ENCODE assay signal across 25 mouse cellular contexts in genomic region chr15:6322311-6322710, GRCm38 (mm10). TPM values are rescaled to one million over a fixed set of nuclear protein-coding genes. Genes with fewer than 3 reads are reported as not detected.
DNase-seq lines count a peak whose midpoint lies in the region; ATAC-seq lines count a peak whose summit lies in the region.
"Had no signal": no experiment of that assay in that cellular context is flagged by ENCODE, and none has a peak within 500 bp of the region (broad histone marks: within the 10 kb centered on the region; RNA-seq: fewer than 3 reads in every experiment).

No protein-coding gene starts in this region.

- H3K9ac ChIP-seq in embryonic facial prominence, embryonic 11.5 days (replicated peaks; ENCODE audit: low read length), result no peak overlapping the region
- H3K9ac ChIP-seq in kidney, embryonic 16.5 days (replicated peaks; ENCODE audit: low read length), result no peak overlapping the region
- H3K9ac ChIP-seq in limb, embryonic 13.5 days, result no peak overlapping the region
- H3K9ac ChIP-seq: hindbrain, embryonic 15.5 days; liver, embryonic 13.5 days; stomach, embryonic 15.5 days had no signal

- WGBS in embryonic facial prominence, embryonic 11.5 days, result 19% methylated on average over 5 of the region's 5 CpGs
- 32% methylated on average over 5 of the region's 5 CpGs for WGBS in embryonic facial prominence, embryonic 10.5 days
- WGBS in kidney, embryonic 16.5 days, result 36% methylated on average over 5 of the region's 5 CpGs
- WGBS in limb, embryonic 13.5 days, result 10% methylated on average over 5 of the region's 5 CpGs

- DNase-seq in embryonic facial prominence, embryonic 11.5 days (ENCODE audit: low spot score), result peak; percentile 68
- no peak for DNase-seq in embryonic facial prominence, embryonic 10.5 days (ENCODE audit: low spot score)
- no peak for DNase-seq in kidney, postnatal 14 days
- DNase-seq in forelimb bud, embryonic 11.5 days (ENCODE audit: low read depth, low spot score), result peak; percentile 64
- DNase-seq in heart, postnatal 36 days, result no peak
- no peak for DNase-seq in heart, postnatal 4 days
- DNase-seq: adrenal gland, postnatal 10 days; cerebellum, adult 8-10 months; cerebellum, postnatal 25 days; gastrocnemius, postnatal 25 days; heart, adult 11 months; kidney, adult 8-10 months; layer of hippocampus, postnatal 36 days; left cerebral cortex, postnatal 4 days; liver, embryonic 13.5 days; lung, adult 2 months; lung, postnatal 14 days; midbrain, embryonic 14.5 days had no signal

- no peak overlapping the region for H3K27ac ChIP-seq in embryonic facial prominence, embryonic 11.5 days (replicated peaks; ENCODE audit: low read depth, low read length)
- no peak overlapping the region; the same call in 1 of the 2 replicates for H3K27ac ChIP-seq in embryonic facial prominence, embryonic 10.5 days (replicated peaks)
- H3K27ac ChIP-seq in kidney, embryonic 16.5 days (ENCODE audit: low read length), result peak overlapping the region; percentile 73; the same call in 1 of the 2 replicates
- peak overlapping the region; percentile 39; the same call in 1 of the 2 replicates for H3K27ac ChIP-seq in limb, embryonic 13.5 days
- H3K27ac ChIP-seq: hindbrain, embryonic 15.5 days; liver, embryonic 13.5 days; stomach, embryonic 15.5 days had no signal

- intact Hi-C loops in heart, postnatal 36 days (cut with DNase I), result no loop called here

- no peaks in the 10 kb centered on the region for H3K9me3 ChIP-seq in embryonic facial prominence, embryonic 11.5 days (replicated peaks; ENCODE audit: control insufficient read depth, low read length)
- H3K9me3 ChIP-seq in embryonic facial prominence, embryonic 10.5 days, result no peaks in the 10 kb centered on the region
- H3K9me3 ChIP-seq in kidney, embryonic 16.5 days (ENCODE audit: low read length), result no peaks in the 10 kb centered on the region
- no peaks in the 10 kb centered on the region for H3K9me3 ChIP-seq in limb, embryonic 13.5 days
- H3K9me3 ChIP-seq: G1E; hindbrain, embryonic 15.5 days; liver, embryonic 13.5 days; stomach, embryonic 15.5 days had no signal

- no peak overlapping the region for H3K4me2 ChIP-seq in embryonic facial prominence, embryonic 11.5 days (ENCODE audit: low read depth, low read length)
- H3K4me2 ChIP-seq in kidney, embryonic 16.5 days (replicated peaks; ENCODE audit: low read depth, low read length), result no peak overlapping the region
- no peak overlapping the region for H3K4me2 ChIP-seq in limb, embryonic 13.5 days (replicated peaks)
- H3K4me2 ChIP-seq: heart, embryonic 11.5 days; hindbrain, embryonic 15.5 days; liver, embryonic 13.5 days; stomach, embryonic 15.5 days had no signal

- no peaks in the 10 kb centered on the region for H3K4me1 ChIP-seq in embryonic facial prominence, embryonic 11.5 days (ENCODE audit: control insufficient read depth, insufficient read depth, low read length)
- peaks cover 23% of the 10 kb centered on the region for H3K4me1 ChIP-seq in embryonic facial prominence, embryonic 10.5 days
- peaks cover 24% of the 10 kb centered on the region for H3K4me1 ChIP-seq in kidney, embryonic 16.5 days (ENCODE audit: insufficient read depth, low read length)
- H3K4me1 ChIP-seq in limb, embryonic 13.5 days, result peaks cover 33% of the 10 kb centered on the region
- H3K4me1 ChIP-seq: hindbrain, embryonic 15.5 days; liver, embryonic 13.5 days had no signal

- no peak for ATAC-seq in embryonic facial prominence, embryonic 11.5 days (replicated peaks; ENCODE audit: insufficient number of reproducible peaks, low FRiP score, low TSS enrichment, low read depth)
- ATAC-seq in kidney, embryonic 16.5 days (ENCODE audit: low FRiP score, low TSS enrichment), result no peak
- no peak for ATAC-seq in limb, embryonic 13.5 days (ENCODE audit: low FRiP score, low read depth)
- ATAC-seq: forebrain, embryonic 14.5 days had no signal

- H3K36me3 ChIP-seq in embryonic facial prominence, embryonic 11.5 days (replicated peaks; ENCODE audit: control insufficient read depth, insufficient read depth, low read depth, low read length), result no peaks in the 10 kb centered on the region
- H3K36me3 ChIP-seq in embryonic facial prominence, embryonic 10.5 days (replicated peaks), result no peaks in the 10 kb centered on the region
- H3K36me3 ChIP-seq in kidney, embryonic 16.5 days (ENCODE audit: insufficient read depth, low read length), result no peaks in the 10 kb centered on the region
- H3K36me3 ChIP-seq in limb, embryonic 13.5 days, result no peaks in the 10 kb centered on the region
- H3K36me3 ChIP-seq: G1E; hindbrain, embryonic 15.5 days; liver, embryonic 13.5 days; stomach, embryonic 15.5 days had no signal

- no peaks in the 10 kb centered on the region for H3K27me3 ChIP-seq in embryonic facial prominence, embryonic 11.5 days (ENCODE audit: control insufficient read depth, insufficient read depth, low read length)
- no peaks in the 10 kb centered on the region for H3K27me3 ChIP-seq in embryonic facial prominence, embryonic 10.5 days (replicated peaks; ENCODE audit: low read depth, poor library complexity, severe bottlenecking)
- H3K27me3 ChIP-seq in kidney, embryonic 16.5 days (ENCODE audit: insufficient read depth, low read length), result no peaks in the 10 kb centered on the region
- no peaks in the 10 kb centered on the region for H3K27me3 ChIP-seq in limb, embryonic 13.5 days
- H3K27me3 ChIP-seq: hindbrain, embryonic 15.5 days; liver, embryonic 13.5 days; stomach, embryonic 15.5 days had no signal

- no peak overlapping the region for H3K4me3 ChIP-seq in embryonic facial prominence, embryonic 11.5 days (ENCODE audit: low read depth, low read length)
- H3K4me3 ChIP-seq in embryonic facial prominence, embryonic 10.5 days, result no peak overlapping the region
- no peak overlapping the region for H3K4me3 ChIP-seq in kidney, embryonic 16.5 days (ENCODE audit: low read length)
- H3K4me3 ChIP-seq in limb, embryonic 13.5 days, result no peak overlapping the region
- H3K4me3 ChIP-seq: hindbrain, embryonic 15.5 days; liver, embryonic 13.5 days; stomach, embryonic 15.5 days had no signal

RNA-seq across cellular contexts. Expression of gene Dab2, which starts 22.7 kb away (rescaled TPM):
- 72.4 and 81.5 TPM in 2 replicates for polyA plus RNA-seq in embryonic facial prominence, embryonic 11.5 days (2014; fragmentation: Nextera tagmentation; extraction: Ambion mirVana)
- 40.2 and 47.5 TPM in 2 replicates for polyA plus RNA-seq in embryonic facial prominence, embryonic 10.5 days (2016; fragmentation: Nextera tagmentation; extraction: Ambion mirVana)
- 76.4 and 87.9 TPM in 2 replicates for polyA plus RNA-seq in kidney, embryonic 16.5 days (2015; fragmentation: Nextera tagmentation; extraction: Ambion mirVana)
- polyA plus RNA-seq in limb, embryonic 13.5 days (2015; fragmentation: Nextera tagmentation; extraction: Ambion mirVana), result 78.4 and 92.0 TPM in 2 replicates
- 10 to 100 TPM; 28.8 to 33.2 TPM for total RNA-seq in heart, postnatal 36 days (2021)
- total RNA-seq in heart, postnatal 4 days (2021), result 10 to 100 TPM; 45.2 to 49.0 TPM
- polyA plus RNA-seq: G1E had no signal

Comparison
In these comparisons a context has a peak if more than half of its experiments do, and no peak if none do; other contexts are left out.
1. DNase-seq: peak in embryonic facial prominence, embryonic 11.5 days (single experiment) and forelimb bud, embryonic 11.5 days (single experiment); none in embryonic facial prominence, embryonic 10.5 days (single experiment), kidney, postnatal 14 days (single experiment), heart, postnatal 36 days (0 of 2) and heart, postnatal 4 days (single experiment).
2. H3K27ac ChIP-seq: peak in kidney, embryonic 16.5 days (single experiment) and limb, embryonic 13.5 days (single experiment); none in embryonic facial prominence, embryonic 11.5 days (single experiment) and embryonic facial prominence, embryonic 10.5 days (single experiment).